Mouse (Mus musculus): ENCODE measurements around the gene Pard3.

Pard3 gene

DNA sequence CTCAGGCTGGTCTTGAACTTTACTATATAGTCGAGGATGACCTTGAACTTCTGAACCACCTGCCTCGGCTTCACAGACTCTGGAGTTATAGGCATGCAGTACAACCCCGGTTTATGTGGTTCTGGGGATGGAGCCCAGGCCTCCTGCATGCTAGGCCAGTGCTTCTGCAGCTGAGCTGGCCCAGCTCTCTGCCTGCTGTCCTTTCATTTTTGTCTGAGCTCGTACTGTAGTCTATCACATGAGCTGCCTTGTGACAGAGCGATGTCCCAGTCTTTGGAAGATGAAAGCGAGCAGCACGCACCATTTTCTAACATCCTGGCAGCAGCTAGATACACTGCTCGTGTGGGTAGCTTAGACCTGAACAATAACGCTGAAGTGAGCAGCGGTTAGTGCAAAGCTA lies 545.6 kb downstream of the Pard3 start:
- no peak for DNase-seq (ENCODE audit: low spot score)

DNA sequence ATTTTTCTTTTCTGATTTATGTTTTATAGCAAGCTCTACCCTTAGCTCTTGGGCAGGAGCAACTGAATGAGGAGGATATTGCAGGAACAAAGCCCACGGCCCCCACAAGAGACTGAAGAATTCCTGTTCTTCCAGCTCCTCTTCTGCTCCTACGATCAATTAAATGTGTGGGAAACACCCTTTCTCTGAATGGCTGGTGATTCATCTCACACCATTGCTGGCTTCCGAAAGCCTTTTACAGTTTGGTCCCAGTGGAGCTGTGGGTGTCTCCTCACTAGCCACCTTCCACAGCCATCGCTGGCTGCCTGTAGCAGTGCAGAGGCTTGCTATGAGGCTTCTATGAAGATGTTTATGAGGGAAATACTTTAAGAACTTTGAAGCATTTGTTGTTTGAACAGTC lies 550.5 kb downstream of the Pard3 start:
- no peak for DNase-seq (ENCODE audit: low spot score)

DNA sequence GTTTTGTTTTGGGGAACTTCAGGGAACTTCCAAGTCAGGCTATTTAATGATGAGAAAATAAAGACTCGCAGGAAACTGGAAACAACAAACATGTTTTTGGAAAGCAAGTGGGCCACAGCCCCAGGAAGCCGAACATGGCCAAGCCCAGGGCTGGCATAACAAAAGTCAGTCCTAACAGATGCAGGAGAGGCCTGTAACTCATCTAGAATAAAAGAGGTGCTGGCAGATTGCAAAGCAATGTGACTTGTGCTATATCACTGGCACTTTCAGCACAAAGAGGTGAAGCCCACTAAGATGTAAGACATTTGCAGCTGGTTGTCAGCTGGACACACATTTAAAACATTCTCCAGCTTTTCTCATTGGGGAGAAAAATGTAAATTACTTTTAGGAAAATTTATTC lies 553.0 kb downstream of the Pard3 start:
- no peak for DNase-seq (ENCODE audit: low spot score)

DNA sequence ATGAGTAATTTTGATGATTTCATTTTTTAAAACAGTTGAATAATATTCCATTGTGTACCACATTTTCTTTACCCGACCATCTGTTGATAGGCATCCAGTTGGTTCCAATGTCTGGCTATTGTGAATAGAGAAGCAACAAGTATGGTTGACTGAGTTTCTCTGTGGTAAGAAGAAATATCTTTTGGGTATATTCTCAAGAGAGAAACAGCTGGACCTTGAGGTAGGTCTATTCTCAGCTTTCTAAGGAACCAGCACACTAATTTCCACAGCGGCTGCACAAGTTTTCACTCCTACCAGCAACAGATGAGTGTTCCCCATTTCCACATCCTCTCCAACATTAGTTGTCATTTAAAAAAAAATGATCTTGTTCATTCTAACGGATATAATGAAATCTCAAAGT lies 558.4 kb downstream of the Pard3 start:
- no peak for DNase-seq (ENCODE audit: low spot score)

DNA sequence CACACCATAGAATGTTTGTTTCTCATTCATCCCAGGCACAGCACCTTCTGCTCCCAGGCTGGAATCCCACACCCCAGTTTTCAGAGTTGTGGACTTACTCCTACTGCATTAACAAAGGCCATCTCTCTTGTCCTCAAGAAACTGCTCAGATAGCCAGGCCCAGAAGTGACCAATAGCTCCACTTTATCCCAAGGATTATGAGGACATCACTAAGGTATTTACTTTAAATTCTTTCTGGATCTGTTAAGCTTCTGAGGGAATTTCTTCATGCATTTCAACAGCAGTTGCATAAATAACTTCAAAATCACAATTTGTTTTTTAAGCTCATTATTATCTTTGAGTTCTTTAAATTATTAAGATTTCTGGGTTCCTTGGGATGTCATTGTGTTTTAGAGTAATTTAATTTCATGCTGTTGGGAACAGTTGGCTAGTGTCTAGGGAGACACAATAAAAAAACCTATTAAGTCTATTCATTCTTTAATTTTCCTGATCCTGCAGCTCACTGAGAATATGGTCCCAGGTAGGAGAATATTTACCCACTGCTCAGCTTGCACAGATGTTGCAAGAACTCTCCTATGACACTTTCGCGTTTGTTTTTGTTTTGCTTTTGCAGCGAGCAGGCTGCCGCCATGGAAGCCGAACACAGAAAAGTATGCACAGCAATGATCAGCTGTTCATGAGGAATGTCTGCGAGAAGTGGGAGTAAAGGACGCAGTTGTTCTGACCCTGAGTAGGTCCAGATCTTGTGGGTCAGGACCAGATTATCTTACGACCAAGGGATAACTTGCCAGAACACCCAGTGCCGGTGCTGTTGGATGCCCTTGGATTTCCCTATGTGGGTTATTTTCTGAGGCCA lies 574.8 kb downstream of the Pard3 start:
- DNase-seq (ENCODE audit: low spot score), result no peak

DNA sequence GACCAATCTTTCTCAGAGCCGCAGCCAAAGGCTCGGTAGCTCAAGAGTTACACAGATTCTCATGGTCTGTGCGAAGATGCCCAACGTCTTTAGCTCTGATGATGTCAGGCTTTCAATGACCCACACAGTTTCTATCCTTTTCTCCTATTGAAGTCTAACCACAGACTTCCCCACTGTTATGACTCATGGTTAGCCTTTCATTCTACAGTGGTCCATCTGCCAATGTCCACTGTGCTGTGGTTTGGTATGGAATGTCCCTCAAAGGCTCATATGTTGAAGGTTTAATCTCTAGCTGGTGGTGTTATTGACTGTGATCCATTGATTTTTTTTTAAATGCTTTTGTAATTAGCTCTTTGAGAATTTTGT lies 575.4 kb downstream of the Pard3 start:
- no peak for DNase-seq (ENCODE audit: low spot score)

DNA sequence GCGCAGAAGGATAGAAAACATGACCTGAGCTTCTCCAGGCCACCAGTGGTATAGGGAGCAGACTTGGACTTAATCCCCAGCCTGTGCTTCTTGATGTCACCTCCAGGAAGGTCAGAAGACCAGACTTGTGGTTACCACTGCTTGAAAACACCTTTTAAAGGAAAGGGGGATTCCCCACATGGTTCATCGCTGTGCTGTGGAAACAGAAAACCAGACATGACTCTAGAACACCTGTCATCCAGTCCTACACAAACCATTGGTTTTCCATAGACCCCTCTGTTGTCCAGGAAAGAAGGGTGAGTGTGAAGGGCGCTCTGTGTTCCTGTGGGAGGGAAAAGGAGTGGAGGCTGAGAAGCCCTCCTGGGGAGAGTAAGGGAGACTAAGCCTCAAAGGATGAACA lies 591.9 kb downstream of the Pard3 start:
- no peak for DNase-seq (ENCODE audit: low spot score)
